Mouse (Mus musculus) left cerebral cortex, postnatal 10 days (tissue): ENCODE measurements around the gene Aqp3. TPM values are rescaled to one million over a fixed set of nuclear protein-coding genes. Genes with fewer than 3 reads are reported as not detected.

Source experiments
- DNase-seq, 2 experiments: peaks; one replicate each; pipeline ENCODE4 v3.0.0; 2021 to 2022; ENCODE audit warnings: low spot score in 2 of 2, mixed read lengths in 1 of 2; ENCODE audit errors: extremely low spot score in 1 of 2
- intact Hi-C: fragments of 180-260 bp; cut with DNase I; formaldehyde crosslinking; loops from one replicate; pipeline ENCODE4 v1.15.1; 2025
- total RNA-seq, 2 experiments: library from RNA; stranded (reverse); gene quantifications; 2 replicates each; pipeline ENCODE4 v1.2.3; 2021

Aqp3 gene
- total RNA-seq, 2 experiments from 2014 or later, result not detected

DNA sequence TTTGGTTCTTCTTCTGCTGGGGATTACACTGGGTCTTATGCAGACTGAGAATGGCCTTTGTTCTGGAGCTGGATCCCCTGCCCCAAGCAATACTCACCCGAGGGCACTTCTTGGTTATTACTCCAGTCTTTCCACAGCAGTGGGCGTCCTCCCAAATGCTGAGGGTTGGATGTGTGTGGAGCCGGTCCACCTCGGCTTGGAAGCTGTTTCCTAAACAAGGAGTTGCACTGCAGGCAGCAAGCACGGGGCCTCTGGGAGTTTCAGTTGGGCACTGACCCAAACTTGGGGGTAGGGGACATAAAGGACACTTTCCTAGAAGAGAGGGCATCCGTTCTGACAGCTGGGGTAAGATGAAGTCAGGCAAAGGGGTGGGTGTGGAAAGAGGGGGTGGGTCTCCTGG, 23.5 kb downstream of the Aqp3 start:
- intact Hi-C loops, result no loop called here
- no peak for DNase-seq

DNA sequence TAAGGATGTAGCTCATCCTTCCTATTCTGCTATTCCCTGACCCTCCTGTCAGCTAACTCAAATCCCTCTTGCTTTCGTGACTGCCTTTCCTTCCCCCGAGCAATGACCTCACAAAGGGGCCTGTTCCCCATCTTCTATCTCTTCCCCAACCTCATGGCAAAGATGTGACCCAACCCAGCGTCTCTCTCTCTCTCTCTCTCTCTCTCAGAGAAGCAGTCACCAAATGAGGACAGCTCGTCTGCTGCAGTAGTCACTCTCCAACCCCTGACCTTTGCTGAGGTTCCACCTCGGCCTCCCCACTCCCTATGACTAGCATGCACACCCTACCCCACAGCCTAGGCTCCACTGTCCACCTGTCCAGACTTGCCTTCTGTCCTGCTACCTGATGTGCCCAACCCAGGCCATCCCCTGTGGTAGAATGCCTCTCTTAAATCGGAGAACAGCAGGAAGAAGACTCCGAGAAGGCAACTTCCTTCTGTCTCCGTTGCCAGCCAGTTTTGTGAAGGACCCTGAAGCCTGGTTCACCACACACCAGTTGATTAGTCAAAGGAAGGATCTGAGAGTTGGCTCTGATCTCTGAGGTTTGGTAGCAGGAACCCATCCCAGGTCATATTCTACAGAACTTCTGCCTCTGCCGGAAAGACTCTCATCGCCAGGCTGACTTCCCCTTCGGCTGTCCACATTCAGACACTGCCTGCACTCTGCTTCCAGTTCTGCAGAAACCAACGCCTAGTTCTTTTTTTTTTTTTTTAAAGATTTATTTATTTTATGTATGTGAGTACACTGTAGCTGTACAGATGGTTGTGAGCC, 24.8 kb downstream of the Aqp3 start:
- intact Hi-C loops, result no loop called here
- no peak for DNase-seq

DNA sequence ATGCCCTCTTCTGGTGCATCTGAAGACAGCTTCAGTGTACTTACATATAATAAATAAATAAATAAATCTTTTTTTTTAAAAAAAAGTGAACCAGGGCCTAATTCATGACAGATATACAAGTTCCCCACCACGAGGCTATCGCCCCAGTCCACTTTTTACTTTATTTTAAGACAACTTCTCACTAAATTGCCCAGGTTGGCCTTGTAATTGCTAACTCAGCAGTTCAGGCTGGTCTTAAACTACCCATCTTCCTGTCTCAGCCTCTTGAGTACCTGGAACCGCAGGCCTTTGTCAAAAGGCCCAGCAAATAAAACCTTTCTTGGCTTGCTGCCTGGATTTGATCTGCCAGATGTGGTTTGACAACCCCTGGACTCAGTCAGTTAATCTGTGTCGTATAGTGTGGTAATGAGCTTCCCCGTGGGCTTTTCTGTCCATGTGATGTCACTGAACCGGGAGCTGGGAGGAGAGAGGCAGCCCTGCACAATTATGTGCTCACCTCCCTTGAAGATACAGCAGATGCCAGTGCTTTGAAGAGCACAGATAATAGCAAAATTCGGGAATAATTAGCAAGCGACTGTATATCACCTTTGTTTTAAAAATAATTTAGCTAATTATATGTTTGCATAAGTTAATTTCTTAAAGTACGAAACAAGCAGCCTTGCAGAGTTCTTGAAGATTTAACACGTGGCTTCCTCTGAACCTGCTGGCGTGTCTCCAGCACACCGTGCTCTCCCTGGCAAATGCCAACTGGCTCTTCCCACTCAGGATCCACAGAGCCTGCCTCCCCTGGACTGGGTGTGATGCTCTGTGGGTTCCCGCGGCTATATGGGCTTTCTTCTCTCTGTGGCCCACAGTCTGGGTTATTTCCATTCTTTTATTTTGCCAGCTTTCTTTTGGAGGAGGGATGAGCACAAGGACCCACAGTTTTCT, 26.2 kb downstream of the Aqp3 start:
- intact Hi-C loops, result no loop called here
- no peak for DNase-seq

DNA sequence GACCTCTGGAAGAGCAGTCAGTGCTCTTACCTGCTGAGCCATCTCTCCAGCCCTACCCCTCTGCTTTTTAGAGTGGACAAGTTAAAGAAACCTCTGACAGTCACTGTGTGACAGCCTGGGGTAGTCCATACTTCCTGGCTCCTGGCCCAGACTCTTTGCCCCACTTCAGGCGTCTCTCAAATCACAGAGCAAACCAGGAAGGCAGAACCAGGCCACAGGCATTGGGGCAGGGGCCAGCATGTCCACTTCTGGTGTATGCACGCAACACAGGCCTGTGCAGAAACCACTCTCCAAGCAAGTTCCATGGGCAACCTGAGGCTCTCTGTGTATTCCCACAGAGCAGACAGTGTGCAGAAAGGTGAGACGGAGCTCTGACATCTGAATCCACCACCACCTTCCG, 32.8 kb downstream of the Aqp3 start:
- DNase-seq, result no peak
- intact Hi-C loops, result no loop called here

DNA sequence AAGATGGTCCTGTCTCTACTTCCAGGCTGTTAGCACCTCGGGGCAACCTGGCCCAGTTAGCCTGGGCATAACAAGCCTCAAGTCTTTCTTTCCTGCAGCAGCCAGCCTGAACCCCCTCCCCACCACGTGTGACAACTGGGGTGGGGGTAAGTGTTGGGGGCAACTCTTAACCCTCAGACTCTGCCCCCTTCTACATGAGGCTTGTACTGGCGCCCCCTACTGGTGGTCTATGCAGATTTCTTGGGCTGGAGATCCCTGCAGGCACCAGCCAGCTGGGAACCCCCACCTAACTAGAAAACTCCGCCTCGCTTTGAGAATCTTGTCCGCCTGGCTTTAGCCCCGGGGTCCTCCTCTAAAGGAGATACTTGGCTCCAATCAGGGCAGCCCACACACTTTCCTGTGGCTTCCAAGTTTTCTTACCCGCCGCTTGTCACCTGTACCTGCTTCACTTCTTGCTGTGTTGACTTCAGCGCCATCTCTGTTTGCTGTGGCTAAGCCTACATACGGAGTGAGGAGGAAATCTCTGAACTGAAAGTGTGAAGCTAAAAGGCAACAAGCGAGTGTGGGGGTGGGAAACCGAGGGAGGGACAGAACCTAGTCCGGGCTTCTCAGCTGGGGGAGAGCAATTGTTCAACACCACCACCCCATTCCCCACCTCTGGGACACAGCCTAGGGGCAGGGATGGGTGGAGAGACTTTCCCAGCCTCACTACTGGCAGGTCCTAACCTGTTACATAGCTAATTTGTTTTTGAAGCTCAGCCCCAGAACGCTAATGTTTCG, 33.9 kb downstream of the Aqp3 start:
- DNase-seq, result no peak
- intact Hi-C loops, result no loop called here

DNA sequence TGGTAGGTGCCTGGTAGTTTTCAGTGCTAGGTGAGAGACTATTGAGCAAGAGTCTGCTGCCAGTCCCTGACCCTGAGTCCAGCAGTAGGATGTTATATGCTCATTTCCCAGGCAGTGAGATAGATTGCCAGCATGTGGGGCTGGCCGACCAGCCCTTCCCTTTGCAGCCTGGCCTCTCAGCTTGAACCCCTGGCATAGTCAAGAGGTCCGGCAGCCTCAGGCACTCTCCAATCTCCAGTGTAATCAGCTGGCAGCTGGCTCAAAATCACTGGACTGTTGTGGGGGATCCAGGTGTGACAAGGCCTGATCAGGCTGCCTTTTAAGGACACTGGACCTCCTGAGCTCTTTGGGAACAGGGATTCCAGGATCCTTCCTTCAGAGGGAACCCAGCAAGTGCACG, 34.6 kb downstream of the Aqp3 start:
- intact Hi-C loops, result no loop called here
- no peak for DNase-seq

DNA sequence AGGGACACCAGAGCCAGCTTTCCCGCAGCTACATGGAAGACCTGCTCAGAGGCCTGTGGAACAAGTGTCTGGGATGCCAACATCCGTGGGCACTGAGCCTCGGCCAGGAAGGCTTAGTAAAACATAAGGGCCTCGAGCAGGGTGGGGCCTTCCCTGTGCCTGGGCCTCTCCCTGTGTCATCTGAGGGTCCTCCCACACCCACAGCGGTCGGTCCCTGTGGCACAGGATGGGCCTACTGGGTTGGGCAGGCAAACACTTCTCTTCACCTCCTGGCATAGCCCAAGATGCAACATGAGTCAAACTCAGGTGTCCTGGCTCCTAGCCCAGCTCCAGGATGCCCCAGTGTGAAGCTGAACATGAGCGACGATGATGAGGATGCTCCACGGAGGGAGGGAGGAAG, 40.6 kb downstream of the Aqp3 start:
- intact Hi-C loops, result no loop called here
- no peak for DNase-seq

DNA sequence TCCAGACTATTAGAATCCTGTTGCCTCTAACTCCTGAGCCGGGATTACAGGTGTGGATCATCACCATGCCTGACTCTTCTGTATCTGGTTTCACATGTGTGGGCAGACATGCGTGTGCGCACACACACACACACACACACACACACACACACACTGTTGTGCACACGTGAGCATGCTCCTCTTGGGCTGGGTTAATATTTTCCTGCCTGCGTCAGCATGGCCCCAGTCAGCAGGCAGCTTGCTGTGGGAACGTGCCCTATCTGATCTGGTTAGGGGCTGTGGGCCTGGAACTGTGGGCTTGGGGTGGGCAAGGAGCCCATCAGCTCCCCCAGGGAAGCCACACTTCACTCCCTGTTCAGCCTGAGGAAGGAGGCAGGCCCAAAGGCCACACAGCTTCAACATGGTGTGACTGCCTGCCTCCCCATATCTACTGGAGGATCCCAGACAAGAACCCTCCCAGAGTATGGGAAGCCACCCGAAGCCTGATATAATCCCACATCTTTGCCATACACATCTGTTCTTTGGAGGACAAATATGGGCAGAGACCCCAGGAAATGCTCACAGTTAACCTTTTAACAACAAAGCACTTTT, 41.1 kb downstream of the Aqp3 start:
- intact Hi-C loops, result no loop called here
- no peak for DNase-seq

DNA sequence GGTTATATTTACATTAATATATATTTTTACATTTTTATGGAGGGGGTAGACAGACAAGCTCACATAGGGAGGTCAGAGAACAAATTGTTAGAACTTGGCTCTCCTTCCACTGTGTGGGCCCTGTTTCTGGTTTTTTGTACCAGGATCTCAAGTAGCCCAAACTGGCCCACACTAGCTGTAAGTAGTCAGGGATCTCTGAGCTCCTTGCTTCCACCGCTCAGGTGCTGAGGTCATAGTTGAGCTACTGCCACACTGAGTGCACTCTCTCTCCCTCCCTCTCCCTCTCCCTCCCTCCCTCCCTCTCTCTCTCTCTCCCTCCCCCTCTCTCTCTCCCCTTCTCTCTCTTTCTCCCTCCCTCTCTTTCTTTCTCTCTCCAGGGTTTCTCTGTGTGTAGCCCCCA, 41.7 kb downstream of the Aqp3 start:
- intact Hi-C loops, result no loop called here
- no peak for DNase-seq

DNA sequence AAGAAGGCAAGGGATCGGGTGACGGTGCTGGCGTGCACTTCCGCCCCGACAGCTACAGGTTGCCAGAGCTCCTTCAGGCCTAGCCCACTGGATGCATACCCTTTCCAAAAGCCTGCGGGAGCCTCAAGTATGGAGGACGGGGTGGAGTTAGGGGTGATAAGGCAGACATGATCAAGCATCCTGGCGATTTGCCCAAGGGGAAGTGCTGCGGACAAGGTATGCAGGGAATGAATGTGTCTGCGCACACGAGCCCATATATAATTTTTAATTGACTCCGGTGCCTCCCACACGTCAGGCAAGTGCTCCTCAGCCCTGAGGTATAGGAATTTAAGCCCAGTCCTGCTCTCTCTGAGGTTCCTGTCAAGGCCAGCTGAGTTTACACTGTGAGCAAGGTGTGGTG, 42.9 kb downstream of the Aqp3 start:
- intact Hi-C loops, result no loop called here
- no peak for DNase-seq

DNA sequence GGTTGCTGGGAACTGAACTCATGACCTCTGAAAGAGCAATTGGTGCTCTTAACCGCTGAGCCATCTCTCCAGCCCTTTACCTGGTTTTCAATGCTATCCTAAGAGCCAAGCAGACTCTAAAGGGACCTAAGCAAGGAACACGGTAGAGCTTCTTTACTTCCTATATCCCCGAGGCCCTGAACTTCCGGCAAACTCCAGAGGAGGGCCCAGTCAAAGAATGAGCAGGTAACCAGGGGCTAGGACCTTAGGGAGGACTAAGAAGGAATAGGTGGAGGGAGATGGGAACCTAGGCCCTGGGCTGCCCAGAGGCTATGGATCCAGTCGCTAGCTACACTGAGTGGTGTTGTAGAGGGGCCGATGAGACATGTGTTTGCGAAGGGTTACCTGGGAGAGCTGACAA, 46.2 kb downstream of the Aqp3 start:
- no peak for DNase-seq
- intact Hi-C loops, result no loop called here

DNA sequence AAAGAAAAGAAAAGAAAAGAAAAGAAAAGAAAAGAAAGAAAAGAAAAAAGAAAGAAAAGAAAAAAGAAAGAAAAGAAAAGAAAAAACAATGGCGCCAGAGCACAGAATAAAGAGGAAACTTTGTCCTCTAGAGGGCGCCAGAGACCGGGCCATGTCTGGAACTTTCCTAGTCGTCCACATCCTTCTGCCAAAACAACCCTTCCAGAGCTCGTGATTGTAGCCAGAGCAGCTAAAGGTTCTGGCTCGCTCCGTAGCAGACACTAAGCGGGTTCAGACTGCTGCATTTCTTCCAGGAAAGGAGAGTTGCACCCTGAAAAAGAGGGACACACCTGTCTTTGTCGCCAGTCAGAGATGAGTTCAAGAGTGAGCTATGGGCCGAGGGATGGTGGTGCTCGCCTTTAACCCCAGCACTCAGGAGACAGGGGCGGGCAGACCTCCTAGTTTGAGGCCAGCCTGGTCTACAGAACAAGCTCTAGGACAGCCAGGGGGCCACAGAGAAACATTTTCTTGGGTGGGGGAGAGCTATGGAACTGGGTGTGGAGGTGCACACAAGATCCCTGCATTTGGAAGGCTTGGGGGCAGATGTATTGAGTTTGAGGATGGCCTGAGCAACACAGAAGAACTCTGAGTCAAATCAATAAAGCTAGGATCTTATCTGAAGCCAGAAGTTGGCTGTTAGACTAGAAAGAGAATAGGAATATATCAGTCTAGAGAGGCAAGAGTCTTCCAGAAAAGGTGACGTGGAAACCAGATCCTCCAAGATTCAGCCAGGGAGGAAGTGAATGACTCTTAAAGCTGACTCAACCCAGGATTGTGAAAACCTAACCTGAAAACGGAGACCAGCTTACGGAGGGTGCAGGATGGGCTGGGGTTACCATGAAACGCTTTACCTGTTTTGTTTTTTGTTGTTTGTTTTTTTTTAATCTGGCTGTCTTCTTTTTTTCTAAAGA, 47.0 kb downstream of the Aqp3 start:
- intact Hi-C loops, result loop anchor here (1.0 kb wide), 1 partner anchor 68 kb away; no protein-coding TSS in a partner anchor
- peak; percentile 81 to 86 for DNase-seq

DNA sequence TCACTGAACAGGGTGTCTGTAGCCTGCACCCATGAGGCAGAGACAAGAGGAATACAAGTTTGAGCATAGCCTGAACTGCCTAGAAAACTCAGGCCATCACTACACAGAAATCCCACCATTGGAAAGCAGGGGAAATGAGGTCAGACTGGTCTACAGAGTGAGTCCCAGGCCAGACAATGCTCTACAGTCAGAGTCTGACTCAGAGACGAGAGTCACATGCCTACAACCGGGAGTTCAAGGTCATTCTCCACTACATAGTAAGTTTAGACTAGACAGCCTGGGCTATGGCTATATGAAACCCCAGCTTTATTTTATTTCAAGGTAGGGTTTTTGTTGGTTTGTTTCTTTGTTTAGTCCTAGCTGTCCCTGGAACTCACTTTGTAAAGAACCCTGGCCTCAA, 49.1 kb downstream of the Aqp3 start:
- intact Hi-C loops, result loop anchor here (10.0 kb wide), 1 partner anchor 176 kb away; no protein-coding TSS in a partner anchor
- DNase-seq, result no peak

DNA sequence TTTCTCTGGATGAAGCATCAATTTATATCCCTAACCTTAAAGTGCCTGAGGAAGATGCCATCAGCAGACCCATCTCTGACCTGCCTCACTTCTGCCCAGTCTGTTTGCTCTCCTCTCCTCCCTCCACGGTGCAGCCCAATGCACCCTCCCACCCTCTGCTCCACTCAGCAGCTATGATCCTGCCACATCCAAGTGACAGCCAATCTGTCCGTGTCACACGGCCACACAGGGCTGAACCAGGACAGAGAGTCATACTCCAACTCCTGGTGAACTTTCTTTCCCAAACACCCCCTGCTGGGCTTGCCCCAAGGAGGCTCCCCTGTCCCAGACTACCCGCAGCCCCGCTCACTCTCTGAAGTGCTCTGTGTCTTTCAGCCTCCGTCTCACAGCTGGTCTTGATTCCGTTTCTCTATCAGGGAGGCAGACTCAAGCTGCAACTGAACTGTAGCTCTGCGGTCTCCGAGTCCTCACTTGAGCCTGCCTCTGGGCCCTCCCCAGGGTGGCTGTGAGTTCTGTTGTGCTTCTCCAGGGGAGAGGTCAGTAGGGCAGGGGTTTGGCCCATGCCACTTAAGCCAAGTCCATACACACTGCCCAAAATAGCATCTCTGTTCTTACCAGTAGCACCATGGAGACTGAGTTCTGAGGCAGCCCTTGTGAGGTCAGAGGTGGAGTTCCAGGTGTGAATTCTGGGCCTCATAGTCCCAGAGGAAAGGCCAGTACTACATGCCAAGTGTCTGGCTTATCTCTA, 50.3 kb downstream of the Aqp3 start, which contains the start of gene Aqp7:
Gene Aqp7, minus strand, starts transcription at position 616 of the 748 bp plus-strand sequence.
- intact Hi-C loops, result loop anchor here (10.0 kb wide), 1 partner anchor 177 kb away; no protein-coding TSS in a partner anchor
- no peak for DNase-seq

DNA sequence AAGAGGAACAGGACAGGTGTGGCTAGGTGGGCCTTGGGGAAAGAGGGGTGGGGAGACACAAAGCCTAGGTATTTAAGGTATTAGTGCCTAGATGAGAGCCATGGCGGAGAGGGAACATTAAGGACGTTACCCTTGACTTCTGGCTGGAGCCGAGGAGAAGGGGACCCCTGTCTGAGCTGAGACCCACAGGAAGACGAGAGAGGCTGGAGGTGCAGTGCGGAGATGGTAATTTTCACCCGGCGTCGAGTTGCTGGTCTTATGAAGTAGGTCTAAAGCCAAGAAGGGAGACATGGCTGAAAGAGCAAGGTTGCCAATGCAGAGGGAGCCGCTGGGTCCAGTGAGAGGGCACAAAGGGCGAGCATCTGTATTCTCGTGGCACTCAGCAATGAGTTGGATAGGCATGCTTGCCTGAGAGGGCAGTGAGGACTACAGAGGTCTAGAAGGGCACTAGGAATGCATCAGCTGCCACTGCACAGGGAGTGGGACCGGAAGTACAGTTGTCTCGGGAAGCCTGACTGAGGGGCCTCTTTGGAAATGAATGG, 51.7 kb downstream of the Aqp3 start:
- intact Hi-C loops, result loop anchor here (10.0 kb wide), 1 partner anchor 178 kb away; no protein-coding TSS in a partner anchor
- DNase-seq, result no peak

DNA sequence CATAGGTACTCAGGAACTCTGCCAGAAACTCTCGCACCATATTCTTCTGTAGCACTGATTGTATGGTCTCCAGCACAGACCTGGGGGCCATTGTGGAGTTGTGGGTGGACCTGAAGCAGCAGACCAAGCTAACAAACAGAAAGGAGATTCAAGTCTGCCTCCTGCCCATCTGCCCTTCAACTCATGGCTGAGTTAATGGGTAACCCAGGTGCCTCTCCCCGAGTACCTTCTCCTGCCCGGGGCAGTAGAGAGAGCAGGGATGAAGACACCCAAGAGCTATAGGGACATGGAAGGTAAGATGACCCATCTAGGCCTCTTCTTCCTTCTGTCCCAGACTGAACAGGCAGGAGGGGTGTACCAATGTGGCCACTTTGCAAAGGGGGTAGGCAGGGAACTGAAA, 52.7 kb downstream of the Aqp3 start:
- DNase-seq, result no peak
- intact Hi-C loops, result loop anchor here (10.0 kb wide), 1 partner anchor 180 kb away; no protein-coding TSS in a partner anchor

DNA sequence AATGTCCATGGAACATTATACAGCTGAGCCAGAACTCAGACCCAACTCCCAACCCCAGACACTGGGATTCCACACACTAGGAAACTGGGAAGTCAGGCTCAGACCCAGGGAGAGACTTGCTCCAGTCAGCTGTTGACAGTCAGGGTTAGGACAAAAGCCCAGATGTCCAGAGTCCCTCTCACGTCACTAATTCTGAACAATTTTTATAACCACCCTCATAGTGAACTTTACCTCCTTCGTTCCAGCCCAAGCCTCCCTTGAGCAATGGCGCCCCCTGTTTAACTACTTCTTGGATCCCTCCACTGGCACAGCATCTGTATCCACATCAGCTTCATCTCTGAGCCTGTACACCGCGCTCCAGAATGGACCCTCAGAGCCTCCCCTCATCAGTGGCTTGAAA, 54.0 kb downstream of the Aqp3 start:
- intact Hi-C loops, result loop anchor here (10.0 kb wide), 1 partner anchor 181 kb away; no protein-coding TSS in a partner anchor
- no peak for DNase-seq
